Mouse (Mus musculus): Measurements from ENCODE around the gene St8sia1.

The St8sia1 gene

DNA sequence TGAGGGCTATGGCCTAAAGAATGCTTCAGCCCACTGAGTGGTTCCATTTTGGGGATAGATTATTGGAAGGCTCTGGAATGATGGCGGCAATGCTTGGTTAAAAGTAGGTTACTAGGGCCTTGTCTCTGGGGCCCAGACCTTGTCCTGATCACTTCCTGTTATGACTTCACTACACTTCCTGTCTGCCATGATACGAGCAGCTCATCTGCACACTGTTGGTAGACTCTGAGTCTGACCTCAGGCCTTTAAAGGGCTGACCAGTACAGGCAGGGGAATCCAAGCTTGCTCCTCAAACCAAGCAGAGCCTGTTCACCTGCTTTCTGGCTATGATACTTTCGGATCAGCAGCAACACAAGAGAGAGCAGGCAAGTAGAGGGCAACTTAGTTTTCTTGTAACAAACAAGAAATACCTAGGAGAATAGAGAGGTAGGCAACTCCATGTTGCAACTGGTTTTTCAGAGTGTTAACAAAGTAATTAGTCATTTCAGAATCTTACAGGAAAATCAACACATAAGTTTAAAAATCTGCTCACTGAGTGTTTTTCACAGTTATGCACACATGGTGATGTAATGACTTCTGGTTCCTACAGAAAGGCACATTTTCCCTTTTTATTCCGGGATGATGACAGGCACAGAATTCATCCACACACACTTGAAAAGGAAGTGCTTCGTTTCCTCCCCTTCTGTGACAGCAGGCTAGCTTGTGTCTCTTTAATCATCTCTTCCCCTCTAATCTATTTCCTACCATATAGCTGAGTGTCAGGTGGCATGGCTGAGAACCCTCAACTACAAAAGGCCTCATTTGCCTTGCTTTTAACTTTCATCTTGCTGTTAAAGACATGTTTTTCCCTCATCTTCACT, 55.1 kb downstream of the St8sia1 start:
- DNase-seq (ENCODE audit: low spot score), result no peak

DNA sequence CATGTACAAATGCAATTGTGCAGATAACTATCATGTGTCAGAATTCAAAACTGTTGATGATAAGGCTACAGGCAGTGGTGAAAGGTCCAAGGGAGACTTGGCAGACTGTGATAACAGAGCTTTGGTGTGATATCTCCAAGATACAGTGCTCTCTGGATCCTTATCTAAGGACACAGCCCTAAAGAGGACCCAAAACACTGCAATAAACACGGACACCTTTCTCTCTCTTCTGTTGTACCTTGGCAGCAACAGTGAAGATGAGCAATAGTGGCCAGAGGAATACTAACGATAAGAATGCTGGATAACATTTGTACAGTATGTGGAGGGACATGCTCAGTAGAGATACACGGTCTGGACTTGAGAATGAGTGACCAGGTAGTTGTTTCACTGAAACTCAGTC, 55.8 kb downstream of the St8sia1 start:
- no peak for DNase-seq (ENCODE audit: low spot score)

DNA sequence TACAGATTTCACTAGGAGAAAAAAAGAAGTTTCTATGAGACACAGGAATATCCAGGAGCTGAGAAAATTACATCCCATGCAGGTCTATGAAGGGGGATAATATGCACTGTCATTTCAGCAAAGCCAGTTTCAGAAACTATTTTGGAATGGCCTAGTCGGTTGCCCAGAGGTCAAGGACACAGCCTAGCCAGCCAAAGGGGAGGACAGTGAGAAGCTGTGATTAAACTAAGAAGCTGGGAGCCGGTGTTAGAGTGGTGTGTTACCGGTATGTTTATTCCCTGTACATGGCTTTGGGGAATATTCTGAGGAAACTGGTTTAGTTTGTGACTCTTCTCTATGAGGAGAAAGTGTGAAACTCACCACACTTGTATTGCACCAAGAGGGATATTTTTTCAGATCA, 68.9 kb downstream of the St8sia1 start:
- DNase-seq (ENCODE audit: low spot score), result no peak

DNA sequence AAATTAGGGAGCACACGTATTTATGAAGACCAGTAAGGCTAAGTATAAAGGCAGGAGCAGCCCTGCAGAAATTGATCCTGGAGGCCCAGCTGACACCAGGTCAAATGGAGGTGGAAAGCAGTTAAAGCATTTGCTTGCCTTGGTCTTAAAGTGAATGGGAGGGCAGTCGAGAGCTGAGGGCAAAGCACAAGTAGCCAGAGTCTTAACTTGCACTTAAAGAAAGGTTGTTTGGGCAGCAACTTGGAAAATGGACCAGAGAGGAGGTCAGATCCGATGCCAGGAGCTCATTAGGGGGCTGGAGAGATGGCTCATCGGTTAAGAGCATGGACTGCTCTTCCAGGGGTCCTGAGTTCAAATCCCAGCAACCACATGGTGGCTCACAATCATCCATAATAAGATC, 70.5 kb downstream of the St8sia1 start:
- no peak for DNase-seq (ENCODE audit: low spot score)

DNA sequence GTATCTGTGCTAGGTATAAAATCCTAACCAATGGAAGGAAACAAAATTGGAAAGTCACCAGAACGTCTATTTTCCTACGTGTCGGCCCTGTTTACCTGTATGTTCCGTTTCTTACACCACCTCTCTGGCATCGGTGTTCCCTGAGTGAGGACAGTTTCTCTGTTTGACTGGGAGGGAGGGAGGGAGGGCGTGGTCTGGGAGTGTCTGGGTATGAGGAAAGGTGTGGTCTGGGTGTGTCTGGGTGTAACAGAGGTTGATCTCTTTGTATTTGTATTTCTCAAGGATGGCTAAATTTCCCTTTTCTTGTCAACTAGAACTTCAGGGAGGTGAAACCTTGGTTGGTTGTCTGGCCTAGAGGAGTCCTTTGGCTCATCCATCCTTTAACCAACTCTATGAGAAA, 73.9 kb downstream of the St8sia1 start:
- DNase-seq (ENCODE audit: low spot score), result no peak

DNA sequence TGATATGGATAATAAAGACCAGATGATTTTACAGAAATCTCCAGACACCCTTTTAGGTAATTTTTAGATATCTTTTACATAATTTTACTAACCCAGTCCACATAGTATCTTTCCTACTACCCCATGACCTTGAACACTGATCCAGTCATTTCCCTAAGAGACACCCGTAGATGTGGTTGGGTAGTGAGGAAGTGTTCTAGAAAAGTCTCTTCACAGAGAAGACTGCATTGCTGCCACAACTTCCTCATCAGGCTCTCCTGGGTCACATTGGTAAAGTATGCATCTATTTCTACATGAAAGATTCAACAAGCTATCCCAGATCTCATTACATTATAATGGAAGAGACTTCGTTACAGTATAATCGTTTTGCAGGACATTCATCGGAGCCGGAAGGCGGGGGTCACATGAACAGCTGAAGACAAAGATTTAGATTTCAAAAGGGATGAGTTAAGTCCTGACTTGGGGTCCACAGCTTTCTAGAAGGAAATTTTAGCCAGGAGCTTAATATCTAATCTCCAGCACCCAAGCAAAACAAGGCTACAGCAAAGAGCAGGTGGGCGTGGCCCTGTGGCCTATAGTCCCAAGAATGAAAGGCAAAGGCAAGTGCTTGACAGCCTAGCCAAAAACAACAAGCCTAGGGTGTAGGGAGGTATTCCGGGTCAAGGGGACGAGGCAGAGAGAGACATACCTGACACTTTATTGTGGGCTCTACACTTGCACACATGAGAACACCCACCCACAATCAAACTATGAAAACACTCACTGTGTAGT, 75.1 kb downstream of the St8sia1 start:
- DNase-seq (ENCODE audit: low spot score), result no peak

DNA sequence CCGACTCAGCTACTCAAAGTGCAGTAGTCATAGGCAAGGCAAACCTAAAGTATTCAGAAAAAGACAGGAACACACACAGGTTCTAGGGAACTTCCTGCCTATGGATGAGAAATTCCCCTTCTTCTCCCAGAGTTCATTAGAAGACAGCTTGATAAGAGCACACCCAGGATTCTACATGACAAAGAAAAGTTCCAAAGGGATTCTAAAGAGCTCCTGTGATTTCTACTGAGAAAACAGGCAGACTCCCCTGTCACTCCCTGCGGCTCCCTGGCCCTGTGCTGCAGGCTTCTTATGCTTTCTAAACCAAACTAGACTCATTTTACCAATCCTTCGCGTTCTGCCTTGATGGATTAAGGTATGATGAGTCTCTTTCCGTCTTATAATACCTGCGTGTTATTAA, 75.9 kb downstream of the St8sia1 start:
- no peak for DNase-seq (ENCODE audit: low spot score)

DNA sequence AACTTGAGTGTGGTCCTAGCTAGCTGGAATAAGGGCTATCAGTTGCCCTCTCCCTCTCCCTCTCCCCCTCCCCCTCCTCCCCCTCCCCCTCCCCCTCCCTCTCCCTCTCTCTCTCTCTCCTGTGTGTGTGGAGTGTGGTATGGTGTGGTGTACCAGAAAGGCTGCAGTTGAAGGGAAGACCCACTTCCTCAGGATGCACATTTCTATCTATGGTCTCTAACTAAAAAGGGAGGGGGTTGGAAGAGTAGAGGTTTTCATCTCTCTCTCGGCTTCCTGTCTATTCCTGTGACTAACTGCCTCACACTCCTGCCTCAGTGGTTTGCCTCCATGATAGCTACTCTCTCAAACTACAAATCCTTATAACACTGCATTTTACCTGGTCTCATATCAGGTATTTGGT, 76.9 kb downstream of the St8sia1 start:
- no peak for DNase-seq (ENCODE audit: low spot score)

DNA sequence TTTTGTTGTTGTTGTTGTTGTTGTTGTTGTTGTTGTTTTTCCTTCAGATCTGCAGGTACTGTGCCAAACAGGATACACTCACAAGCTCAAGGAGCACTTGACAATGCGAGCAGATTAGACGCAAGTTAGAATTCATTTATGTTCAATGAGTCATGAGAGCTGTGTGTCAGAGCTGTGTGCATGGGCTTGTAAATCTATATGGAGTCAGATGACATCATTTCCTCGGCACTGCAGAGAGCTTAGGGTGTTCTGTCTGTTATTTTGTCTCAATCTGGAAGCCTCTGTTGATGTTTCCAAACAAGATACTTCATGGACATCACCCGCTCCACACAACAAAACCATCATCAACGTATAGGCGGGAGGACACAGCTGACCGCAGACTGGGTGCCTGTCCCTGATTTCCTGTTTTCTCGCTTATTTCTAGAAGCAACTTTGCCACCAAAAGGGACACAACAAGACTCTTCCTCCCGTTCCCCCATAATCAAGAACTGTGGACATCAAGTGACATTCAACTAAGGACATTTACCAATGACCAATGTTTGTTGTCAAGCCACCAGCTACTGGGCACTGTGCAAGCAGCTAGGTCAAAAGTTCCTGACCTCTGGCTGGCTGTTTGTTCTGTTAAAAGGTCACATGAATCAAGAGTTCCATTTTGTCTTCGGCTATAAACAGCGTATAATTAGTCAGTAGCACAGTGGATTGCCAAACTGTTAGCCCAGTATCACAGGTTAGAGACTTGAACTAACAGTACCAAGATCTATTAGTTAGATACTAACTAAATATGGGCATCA, 78.7 kb downstream of the St8sia1 start:
- DNase-seq (ENCODE audit: low spot score), result no peak

DNA sequence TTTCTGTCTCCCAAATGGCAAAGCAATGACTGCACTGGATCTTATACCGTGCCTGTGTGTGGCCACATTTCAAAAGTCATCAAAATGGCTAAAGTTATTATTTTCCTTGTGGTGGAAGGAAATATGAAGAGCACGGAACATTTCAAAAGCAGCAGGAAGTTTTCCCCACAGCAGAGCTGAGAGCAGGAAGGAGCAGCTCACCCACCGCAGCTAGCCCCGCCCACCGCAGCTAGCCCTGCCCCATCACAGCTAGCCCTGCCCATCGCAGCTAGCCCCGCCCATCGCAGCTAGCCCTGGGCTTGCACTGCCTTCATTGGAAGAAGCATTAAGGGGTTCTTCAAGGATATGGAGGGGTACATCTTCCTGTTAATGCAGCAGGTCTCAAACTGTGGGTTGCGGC, 80.1 kb downstream of the St8sia1 start:
- no peak for DNase-seq (ENCODE audit: low spot score)

DNA sequence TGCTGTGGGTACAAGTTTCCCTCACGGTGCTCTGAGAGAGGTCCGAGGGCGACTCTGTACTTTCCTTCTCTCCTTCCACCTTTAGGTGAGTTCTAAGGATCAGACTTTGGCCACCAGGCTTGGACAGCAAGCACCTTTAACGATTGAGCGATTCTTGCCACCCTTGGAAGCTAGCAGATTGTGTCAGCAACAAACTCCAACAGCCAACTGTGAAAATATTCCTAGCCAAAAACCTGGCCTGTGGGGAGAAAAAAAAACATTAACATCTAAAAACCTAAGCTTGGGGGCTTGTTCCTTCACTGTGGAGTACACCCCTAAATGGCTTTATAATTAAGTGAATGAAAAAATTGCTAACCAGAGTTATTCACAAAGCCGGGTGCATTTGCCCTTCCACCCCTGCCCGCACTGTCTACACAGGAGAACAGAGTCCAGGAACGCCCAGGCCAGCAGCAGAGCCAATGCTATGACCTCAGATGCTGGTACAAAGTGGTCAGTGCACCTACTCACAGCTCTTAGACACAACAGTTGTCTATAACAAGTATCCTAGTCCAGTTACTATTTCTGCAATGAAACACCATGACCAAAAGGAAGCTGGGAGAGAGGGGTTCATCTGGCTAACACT, 83.3 kb downstream of the St8sia1 start:
- DNase-seq (ENCODE audit: low spot score), result no peak

DNA sequence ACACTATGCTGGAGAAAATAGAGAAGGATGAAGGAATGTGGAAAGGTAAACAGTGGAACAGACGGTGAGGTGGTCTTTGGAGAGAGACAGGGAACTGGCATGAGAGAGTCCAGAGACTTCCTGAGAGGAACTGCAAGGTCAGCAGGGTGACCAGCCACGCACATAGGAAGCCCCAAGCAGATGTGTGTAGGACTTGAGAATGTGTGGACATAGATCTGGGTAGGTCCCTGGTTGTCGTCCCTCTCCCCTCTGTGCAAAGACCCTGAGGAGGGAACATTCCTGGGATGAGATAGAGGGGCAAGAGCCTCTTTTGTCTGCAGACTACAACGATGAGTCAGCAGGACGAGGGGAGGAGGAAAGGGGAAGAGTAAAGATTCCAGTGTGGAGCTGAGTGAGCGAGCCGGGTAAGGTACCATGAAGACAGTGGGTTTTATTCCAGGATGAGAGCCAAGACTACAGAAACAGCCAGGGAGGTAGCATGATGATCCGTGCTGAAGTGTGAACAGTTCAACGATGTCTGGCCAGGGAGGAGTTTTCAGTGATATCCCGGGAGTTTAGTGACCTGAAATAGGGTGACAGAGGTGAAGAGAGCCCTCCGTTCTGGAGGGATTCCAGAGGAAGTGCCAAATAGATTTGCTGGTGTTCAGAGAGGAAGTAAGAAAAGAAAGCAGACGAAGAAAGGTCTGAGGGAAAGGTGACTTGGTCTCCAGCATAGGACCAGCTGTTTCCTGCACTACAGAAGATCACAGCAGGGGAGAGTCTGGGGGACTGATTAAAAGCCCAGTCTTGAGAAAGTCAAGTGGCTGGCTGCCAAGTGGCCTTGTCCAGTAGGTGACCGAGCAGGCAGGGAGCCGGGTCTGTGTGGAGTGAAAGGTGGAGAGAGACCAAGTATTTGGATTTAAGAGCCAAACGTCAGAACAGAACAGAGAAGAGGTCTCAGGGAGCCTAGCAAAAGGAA, 85.2 kb downstream of the St8sia1 start:
- no peak for DNase-seq (ENCODE audit: low spot score)

DNA sequence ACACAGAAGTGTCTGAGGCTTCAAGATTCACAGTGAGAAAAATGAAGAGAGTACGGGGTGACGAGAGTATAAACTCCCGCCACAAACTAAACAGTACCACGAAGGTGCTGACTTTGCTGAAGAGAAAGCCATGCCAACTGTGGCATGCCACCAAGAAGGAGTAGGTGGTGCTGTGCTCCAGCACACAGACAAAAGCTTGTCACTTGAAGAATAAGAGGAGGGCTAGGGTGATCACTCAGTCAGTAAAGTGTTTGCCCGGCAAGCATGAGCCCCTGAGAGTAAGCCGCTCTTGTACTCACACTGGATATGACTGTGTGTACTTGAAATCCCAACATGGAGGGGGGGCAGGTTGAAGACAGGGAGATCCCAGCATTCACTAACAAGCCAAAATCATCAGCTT, 87.0 kb downstream of the St8sia1 start:
- no peak for DNase-seq (ENCODE audit: low spot score)

DNA sequence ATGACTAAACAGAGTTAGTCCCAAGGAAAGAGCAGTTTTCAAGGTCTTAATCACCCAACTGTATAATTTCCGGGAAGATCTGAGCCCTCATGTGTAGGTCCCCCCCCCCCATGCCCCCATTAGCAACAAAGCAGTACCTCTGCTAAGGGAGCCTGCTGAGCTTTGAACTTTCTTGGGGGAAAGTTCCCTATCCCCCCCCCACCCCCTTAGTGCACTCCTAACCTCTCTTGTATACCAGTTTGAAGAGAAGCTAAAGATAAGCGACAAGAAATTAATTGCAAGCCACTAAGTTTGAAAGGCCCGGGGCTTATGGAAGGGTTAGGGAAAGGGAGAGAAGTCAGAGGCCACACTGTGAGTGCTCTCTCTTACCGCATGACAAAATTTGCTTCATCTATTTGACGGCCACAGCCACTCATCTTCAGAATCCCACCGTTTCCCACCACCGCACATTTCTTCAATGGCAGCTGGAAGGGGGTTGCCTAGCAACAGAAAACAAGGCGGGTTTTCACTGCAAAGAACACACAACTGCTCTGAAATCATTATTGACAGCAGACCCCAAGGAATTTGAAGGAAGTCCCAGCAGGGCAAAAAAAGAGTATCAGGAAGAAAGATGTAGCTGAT, 87.9 kb downstream of the St8sia1 start:
- no peak for DNase-seq (ENCODE audit: low spot score)

DNA sequence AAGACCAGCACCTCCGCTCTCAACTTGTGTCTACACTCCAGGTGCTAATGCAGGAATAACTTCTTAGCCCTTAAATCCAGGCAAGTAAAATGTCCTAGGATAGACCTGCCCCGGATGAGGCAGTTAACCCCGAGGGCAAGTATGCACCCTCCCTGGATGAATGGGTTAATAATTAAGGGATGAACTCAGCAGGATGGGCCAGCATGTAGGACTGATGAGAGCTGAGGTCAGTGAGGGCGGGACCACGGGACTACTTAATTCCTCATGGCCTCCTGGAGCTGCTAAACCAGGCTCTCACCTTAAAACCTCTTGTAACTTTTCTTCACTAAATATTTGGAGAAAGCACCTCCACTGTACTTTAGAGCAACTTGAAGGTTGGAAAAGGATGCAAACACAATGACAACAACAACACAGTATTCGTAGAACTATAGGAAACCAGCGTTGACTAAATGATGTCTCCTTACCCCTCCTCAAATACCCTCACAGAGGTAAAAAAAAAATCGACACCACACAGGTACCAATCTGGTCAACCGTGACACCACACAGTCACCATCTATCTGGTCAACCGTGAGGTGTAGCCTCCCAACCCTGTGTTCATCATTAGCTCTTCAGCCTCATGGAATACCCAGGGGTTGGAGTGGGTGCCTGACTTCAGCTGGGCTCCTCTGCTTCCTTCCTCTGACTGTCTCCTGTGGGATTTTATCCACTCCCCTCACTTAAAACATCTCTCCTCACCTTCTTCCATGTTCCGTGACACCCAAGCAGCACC, 90.3 kb downstream of the St8sia1 start:
- no peak for DNase-seq (ENCODE audit: low spot score)

DNA sequence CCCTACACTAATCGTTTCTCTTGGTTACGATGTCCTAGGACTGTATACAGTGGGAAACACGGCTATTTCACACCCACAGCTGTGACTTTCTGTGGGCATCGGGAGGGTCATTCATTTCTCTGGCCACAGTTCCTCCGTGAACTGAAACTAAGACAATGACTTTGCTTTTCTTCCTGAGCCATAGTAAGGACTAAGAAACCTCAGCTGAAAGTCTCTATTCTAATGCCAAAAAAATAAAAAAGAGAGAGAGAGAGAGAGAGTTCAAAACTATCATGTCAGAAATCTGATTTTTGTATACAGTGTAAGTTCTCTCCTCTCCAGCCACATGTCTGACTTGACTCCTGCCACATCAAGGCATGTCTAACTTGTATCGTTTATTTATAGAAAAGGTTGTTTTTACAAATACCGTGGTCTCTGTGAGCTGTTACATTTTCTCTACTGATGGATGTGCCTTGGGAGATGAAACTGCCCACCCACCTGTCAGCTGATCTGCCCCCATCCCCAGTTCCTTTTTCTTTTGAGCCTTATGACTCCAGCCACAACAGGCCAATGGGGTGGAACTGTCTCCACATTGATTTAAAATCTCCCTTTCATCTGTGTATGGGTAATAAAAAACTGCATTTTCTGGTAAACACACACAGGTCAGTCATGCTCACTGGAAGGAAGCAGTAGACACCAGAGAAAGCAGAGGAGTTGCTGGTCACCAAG, 94.4 kb downstream of the St8sia1 start:
- no peak for DNase-seq (ENCODE audit: low spot score)

DNA sequence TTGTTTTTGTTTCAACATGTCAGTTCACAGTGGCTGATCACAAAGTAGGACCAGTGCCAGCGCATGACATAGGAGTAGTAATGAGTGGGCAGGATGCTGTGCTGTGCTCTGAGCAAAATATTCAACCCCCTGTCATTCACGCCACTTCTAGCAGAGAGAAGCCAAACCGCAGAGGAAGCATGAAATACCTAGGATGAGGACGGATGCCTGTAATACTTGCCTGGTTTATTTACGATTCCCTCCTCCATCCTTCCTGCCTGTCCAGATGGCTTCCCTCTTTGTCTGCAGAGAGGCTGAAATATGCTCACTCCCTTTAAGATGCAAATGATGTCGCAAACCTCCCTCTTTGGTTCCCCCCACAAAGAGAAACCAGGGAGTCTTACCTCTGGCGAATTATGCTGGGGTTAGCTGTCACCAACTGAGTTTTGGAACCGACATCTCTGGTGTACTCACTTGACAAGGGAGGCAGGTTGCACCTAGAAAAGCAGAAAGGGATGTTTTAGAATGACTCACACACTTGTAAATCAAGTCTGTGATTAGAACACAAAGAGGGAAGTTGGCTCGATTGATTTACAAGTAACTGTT, 96.7 kb downstream of the St8sia1 start:
- DNase-seq (ENCODE audit: low spot score), result no peak

DNA sequence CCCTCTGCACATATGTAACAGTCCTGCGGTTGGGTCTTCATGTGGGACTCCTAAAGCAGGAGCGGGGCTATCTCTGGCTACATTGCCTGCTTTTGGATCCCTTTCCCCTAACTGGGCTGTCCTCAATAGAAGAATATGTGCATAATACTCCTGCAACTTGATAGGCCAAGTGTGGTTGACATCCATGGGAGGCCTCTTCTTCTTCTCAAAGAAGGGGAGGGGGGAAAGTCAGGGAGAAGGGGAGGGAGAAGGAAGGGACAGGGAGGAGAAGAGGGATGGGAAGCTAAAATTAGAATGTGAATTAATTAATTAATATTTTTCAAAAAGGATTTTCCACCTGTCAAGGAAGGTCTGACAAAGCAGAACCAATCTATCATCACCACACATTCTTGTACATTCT, 97.2 kb downstream of the St8sia1 start:
- DNase-seq (ENCODE audit: low spot score), result no peak

DNA sequence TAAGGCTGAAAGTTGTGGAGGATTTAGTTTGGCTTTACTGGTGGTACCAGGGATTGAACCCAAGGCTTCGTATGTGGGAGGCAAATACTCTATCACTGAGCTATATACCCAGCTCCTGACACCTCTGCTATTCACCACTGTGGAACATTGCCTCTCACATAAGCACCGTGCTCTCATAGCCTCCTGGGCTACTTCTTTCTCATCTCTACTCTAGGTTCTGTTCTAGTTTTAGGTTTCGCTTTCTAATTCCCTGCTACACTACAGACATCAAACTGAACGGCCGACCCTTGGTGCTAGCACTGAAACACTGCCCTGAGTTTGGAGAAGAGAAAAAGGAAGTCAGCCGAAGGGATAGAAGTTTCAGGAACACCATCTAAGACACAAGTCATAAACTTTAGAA, 99.1 kb downstream of the St8sia1 start:
- DNase-seq (ENCODE audit: low spot score), result no peak

All from urinary bladder, postnatal 10 days (tissue).